9 mouse cellular contexts compared by ENCODE assay signal in genomic region chr1:119548668-119549326, GRCm38 (mm10). TPM values are rescaled to one million over a fixed set of nuclear protein-coding genes. Genes with fewer than 3 reads are reported as not detected.
DNase-seq lines count a peak whose midpoint lies in the region; ATAC-seq lines count a peak whose summit lies in the region.
"Had no signal": no experiment of that assay in that cellular context is flagged by ENCODE, and none has a peak within 500 bp of the region (broad histone marks: within the 10 kb centered on the region; RNA-seq: fewer than 3 reads in every experiment).

No protein-coding gene starts in this region.

- no peak overlapping the region for H3K4me3 ChIP-seq in limb, embryonic 11.5 days (ENCODE audit: low read depth, low read length)
- no peak overlapping the region for H3K4me3 ChIP-seq in stomach, embryonic 14.5 days (ENCODE audit: low read depth, low read length)
- H3K4me3 ChIP-seq: embryonic facial prominence, embryonic 13.5 days had no signal

- peak; percentile 82 for DNase-seq in 416B (ENCODE audit: low read depth)
- DNase-seq in cerebellum, postnatal 36 days: peak; percentile 78 to 84
- peak; percentile 35 for DNase-seq in gastrocnemius, postnatal 25 days
- DNase-seq in kidney, adult 18-20 months: peak; percentile 84
- peak; percentile 78 for DNase-seq in limb, embryonic 11.5 days (ENCODE audit: low spot score)
- DNase-seq in natural killer cell, adult 2 months (ENCODE audit: low spot score in 2 of 2): peak; percentile 44 to 59

- H3K4me1 ChIP-seq in limb, embryonic 11.5 days (ENCODE audit: control insufficient read depth, insufficient read depth, low read length): no peaks in the 10 kb centered on the region
- no peaks in the 10 kb centered on the region for H3K4me1 ChIP-seq in stomach, embryonic 14.5 days (ENCODE audit: control insufficient read depth, insufficient read depth, low read length)
- H3K4me1 ChIP-seq: embryonic facial prominence, embryonic 13.5 days had no signal

- WGBS in limb, embryonic 11.5 days: 72% methylated on average over 7 of the region's 7 CpGs
- 67% methylated on average over 7 of the region's 7 CpGs for WGBS in stomach, embryonic 14.5 days

- no peaks in the 10 kb centered on the region for H3K27me3 ChIP-seq in limb, embryonic 11.5 days (ENCODE audit: control insufficient read depth, insufficient read depth, low read length)
- no peaks in the 10 kb centered on the region for H3K27me3 ChIP-seq in stomach, embryonic 14.5 days (ENCODE audit: control insufficient read depth, insufficient read depth, low read length)
- H3K27me3 ChIP-seq: embryonic facial prominence, embryonic 13.5 days had no signal

- ATAC-seq in activated CD4-positive, CD25-positive, alpha-beta regulatory T cell, adult 4 months: peak; percentile 79
- 0 out of 2 replicates have a peak, but pooled peaks have one; percentile 39 for ATAC-seq in limb, embryonic 11.5 days (ENCODE audit: insufficient number of reproducible peaks, low FRiP score, low TSS enrichment, low read depth)
- ATAC-seq in stomach, embryonic 14.5 days (ENCODE audit: insufficient number of reproducible peaks, insufficient read depth, low FRiP score, low read depth): peak; percentile 42; the same call in 1 of the 2 replicates

- H3K4me2 ChIP-seq in limb, embryonic 11.5 days (ENCODE audit: low read depth, severe bottlenecking): no peak overlapping the region
- no peak overlapping the region for H3K4me2 ChIP-seq in stomach, embryonic 14.5 days (replicated peaks; ENCODE audit: low read depth, low read length)
- H3K4me2 ChIP-seq: embryonic facial prominence, embryonic 13.5 days had no signal

- H3K36me3 ChIP-seq in limb, embryonic 11.5 days (ENCODE audit: control insufficient read depth, insufficient read depth, low read length): no peaks in the 10 kb centered on the region; the same call in 1 of the 2 replicates
- no peaks in the 10 kb centered on the region; the same call in 1 of the 2 replicates for H3K36me3 ChIP-seq in stomach, embryonic 14.5 days (ENCODE audit: control insufficient read depth, insufficient read depth, low read length)
- H3K36me3 ChIP-seq: embryonic facial prominence, embryonic 13.5 days had no signal

- H3K9me3 ChIP-seq in limb, embryonic 11.5 days (ENCODE audit: control insufficient read depth, low read length): no peaks in the 10 kb centered on the region
- no peaks in the 10 kb centered on the region for H3K9me3 ChIP-seq in stomach, embryonic 14.5 days (ENCODE audit: control insufficient read depth, low read depth, low read length)
- H3K9me3 ChIP-seq: embryonic facial prominence, embryonic 13.5 days had no signal

- no peak overlapping the region for H3K9ac ChIP-seq in limb, embryonic 11.5 days (ENCODE audit: low read length)
- no peak overlapping the region for H3K9ac ChIP-seq in stomach, embryonic 14.5 days (replicated peaks; ENCODE audit: low read depth, low read length)
- H3K9ac ChIP-seq: embryonic facial prominence, embryonic 13.5 days had no signal

- H3K27ac ChIP-seq in limb, embryonic 11.5 days (replicated peaks; ENCODE audit: low read depth, low read length): no peak overlapping the region
- no peak overlapping the region for H3K27ac ChIP-seq in stomach, embryonic 14.5 days (ENCODE audit: low read length)
- H3K27ac ChIP-seq: embryonic facial prominence, embryonic 13.5 days had no signal

RNA-seq across cellular contexts. Expression of gene Tmem185b, which starts 22.8 kb away (rescaled TPM):
- polyA plus RNA-seq in activated CD4-positive, CD25-positive, alpha-beta regulatory T cell, adult 4 months (2017; shearing (Covaris generic)): 10 to 100 TPM; 17.3 to 18.4 TPM
- total RNA-seq in gastrocnemius, postnatal 25 days (2021): 1 to 10 TPM; 3.7 to 4.3 TPM
- polyA plus RNA-seq in limb, embryonic 11.5 days (2014; fragmentation: Nextera tagmentation; extraction: Ambion mirVana): 21.1 and 24.2 TPM in 2 replicates
- 22.8 and 23.9 TPM in 2 replicates for polyA plus RNA-seq in stomach, embryonic 14.5 days (2014; fragmentation: Nextera tagmentation; extraction: Ambion mirVana)

RNA-seq across cellular contexts. Expression of gene Ralb, which starts 44.2 kb away (rescaled TPM):
- polyA plus RNA-seq in activated CD4-positive, CD25-positive, alpha-beta regulatory T cell, adult 4 months (2017; shearing (Covaris generic)): 10 to 100 TPM; 12.2 to 14.2 TPM
- total RNA-seq in gastrocnemius, postnatal 25 days (2021): 10 to 100 TPM in 1 of 2 experiments, 1 to 10 TPM in 1; 7.7 to 10.4 TPM
- polyA plus RNA-seq in limb, embryonic 11.5 days (2014; fragmentation: Nextera tagmentation; extraction: Ambion mirVana): 85.5 and 91.0 TPM in 2 replicates
- polyA plus RNA-seq in stomach, embryonic 14.5 days (2014; fragmentation: Nextera tagmentation; extraction: Ambion mirVana): 103 and 128 TPM in 2 replicates
